Mouse (Mus musculus): Measurements from ENCODE around the gene Selplg. TPM values are rescaled to one million over a fixed set of nuclear protein-coding genes. Genes with fewer than 3 reads are reported as not detected.
"Not testable (repeated sequence)": the region's sequence is repeated elsewhere in the genome, so short reads cannot be mapped to it uniquely, and the experiment has no call there.

Selplg gene
- total RNA-seq, 2 experiments from 2014 or later: 2.0 to 2.1 TPM

DNA sequence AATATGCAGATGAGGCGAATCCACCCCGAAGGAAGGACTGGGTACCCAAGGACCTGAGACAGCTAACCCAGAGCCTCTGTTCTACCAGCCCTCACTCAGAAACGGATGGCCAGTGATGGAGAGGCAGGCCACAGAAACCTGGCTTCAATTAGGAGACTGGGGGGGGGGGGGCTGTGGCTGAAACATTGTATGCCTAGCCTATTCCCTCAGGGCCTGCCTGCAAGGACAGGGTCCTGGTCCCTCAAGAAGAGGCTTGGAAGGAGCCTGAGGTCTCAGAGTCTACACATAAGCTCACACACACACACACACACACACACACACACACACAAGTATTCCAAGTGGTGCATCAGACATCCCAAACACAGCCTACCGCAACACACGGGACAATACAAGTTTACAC lies 32.8 kb downstream of the Selplg start:
- no peak for DNase-seq
- intact Hi-C loops (cut with DNase I): no loop called here

DNA sequence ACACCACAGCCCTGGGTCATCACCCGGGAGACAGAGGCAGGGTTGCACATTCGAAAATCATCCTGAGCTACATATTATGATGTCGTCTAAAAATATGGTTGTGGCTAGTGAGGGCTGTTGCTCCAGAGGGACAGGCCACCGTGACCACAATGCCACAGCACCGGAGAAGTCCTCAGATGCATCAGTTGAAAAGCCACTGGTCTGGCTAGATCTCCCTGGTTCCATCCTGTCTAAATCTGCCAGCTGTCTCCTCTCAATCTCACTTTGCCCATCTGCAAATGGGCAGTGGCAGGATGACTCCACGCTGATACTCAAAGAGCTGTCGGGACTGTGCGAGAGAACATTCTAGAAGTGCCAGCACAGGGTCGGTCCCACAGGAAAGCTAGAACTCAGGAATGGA lies 33.9 kb downstream of the Selplg start:
- intact Hi-C loops (cut with DNase I): no loop called here
- DNase-seq: no peak

DNA sequence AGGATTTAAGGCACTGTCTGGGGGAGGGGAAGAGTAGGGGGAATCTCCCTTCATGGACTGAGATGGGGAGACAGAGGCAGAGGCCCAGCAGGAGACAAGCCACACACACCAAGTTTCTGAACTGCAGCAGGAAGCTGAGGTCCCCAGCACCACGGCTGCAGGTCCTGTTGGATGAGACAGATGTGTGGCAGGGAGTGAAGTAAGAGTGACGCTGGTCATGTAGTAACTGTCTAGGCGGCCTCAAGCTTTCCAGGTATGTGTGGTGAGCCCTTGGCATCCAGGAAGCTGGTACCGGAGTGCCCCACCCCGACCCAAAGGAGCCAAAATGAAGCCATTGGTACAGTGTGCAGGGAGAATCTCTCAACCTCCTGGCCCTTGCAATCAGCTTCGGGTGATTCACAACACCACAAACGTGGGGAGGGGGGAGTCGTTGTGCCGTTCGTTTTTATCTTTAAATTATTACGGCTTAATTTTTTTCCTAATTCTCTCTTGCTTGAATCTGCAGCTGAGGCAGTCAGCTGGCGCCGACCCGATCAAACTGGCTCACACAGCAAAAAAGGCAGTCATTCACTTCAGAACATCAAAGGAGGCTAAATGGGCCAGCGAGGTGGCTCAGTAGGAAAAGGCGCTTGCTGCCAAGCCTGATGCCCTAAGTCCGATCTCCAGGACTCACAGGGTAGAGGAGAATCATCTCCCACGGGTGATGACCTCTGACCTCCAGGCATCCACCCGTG lies 35.1 kb downstream of the Selplg start:
- DNase-seq: no peak
- intact Hi-C loops (cut with DNase I): no loop called here

DNA sequence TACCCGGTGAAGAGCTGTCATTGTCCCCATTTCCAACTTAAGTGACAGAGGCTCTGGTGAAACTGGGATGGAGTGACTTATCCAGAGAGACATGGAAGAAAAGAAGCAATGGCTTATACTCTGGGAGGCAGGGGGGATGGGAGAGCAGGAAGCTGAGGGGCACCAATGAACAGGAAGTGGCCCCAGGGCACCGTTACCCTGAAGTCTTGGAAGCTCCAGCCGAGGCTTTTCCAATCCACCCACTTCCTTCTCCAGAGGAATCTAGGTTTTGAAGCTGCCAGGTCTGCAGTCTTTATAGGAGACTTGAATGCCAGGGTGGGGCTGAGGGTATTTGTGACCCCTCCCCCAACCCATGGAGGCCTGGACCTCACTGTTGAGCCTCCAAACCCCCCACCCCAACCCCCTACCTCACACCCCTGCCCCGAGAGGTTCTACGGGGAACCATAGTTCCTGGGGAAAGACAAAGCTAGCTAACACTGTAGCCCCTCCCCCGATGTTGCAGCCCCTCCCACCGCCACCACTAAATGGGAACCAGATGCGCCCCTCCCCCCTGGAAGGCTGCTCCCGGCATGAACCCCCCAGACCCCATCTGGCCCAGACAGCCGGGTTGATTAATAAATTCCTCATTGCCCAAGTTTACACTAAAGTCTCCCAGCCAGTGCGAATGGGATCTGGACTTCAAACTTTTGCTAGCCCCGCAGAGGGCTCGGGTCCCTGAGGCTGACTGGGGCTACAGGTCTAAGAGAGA lies 35.9 kb downstream of the Selplg start:
- intact Hi-C loops (cut with DNase I): no loop called here
- no peak for DNase-seq

- DNase-seq: no peak
- intact Hi-C loops (cut with DNase I): no loop called here
These were observed 41.0 kb downstream of the Selplg start for GRCm38 (mm10) chr5:113791197-113792095.

GRCm38 (mm10) chr5:113790453-113791196 lies 41.8 kb downstream of the Selplg start:
- no peak for DNase-seq
- intact Hi-C loops (cut with DNase I): no loop called here

DNA sequence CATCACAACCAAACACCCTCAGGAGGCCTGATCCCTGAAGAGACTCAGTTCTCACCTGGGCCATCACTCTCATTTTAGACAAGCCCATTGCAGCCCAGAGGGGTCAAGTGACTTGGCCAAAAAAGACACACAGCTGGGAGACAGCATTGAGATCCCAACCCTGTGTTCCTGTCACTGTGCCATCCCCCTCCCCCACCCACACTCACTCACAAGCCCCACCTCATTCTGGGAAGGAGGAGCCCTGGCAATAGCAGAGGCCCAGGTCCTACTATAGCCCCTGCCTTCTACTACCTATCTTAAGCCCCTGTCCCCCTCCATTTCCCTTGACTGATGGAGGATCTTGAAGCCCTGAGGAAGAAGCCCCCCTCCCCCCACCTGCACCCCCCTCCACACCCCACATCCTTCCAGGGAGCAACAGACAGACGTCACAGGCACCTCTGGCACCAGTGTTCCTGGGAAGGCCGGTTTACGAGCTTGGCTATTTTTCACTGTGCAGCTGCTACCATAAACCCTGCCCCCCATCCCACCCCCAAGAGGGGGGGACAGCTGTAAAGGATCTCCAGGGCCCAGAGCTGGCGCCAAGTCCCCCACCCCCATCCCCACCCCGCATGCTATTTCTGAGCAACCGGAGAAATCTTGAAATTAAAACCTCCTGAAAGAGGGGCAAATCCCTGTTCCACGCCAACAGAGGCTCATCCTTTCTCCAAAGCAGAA lies 43.2 kb downstream of the Selplg start:
- intact Hi-C loops (cut with DNase I): no loop called here
- DNase-seq: peak; percentile 53 to 57

GRCm38 (mm10) chr5:113788645-113789044 lies 43.8 kb downstream of the Selplg start:
- DNase-seq: no peak

DNA sequence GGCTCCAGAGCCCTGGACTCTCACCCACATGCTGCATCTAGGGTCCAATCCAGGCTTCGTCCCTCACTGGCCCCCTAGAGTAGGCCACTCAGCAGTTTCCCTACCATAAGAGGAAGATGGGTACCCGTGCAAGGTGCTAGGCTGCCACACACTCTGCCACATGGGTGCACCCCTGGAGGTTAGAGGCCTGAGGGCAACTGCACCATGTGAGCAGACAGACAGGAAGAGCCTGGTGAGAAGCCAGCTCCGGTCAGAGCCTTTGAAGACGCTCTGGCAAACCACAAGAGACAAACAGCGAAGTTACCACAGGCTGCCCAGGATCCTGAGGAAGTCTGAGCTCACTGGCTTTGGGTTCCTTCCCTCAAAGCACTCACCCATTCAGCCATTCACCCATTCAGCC lies 45.5 kb downstream of the Selplg start:
- no peak for DNase-seq
- intact Hi-C loops (cut with DNase I): no loop called here

More at GRCm38 (mm10) chr5:113788645-113789044, 43.8 kb downstream of the Selplg start:
- intact Hi-C loops (cut with DNase I): no loop called here

- intact Hi-C loops (cut with DNase I): not testable (repeated sequence)
- peak in 1 of 2 experiments; percentile 45 for DNase-seq
These were observed 48.3 kb downstream of the Selplg start for GRCm38 (mm10) chr5:113784104-113784503.

DNA sequence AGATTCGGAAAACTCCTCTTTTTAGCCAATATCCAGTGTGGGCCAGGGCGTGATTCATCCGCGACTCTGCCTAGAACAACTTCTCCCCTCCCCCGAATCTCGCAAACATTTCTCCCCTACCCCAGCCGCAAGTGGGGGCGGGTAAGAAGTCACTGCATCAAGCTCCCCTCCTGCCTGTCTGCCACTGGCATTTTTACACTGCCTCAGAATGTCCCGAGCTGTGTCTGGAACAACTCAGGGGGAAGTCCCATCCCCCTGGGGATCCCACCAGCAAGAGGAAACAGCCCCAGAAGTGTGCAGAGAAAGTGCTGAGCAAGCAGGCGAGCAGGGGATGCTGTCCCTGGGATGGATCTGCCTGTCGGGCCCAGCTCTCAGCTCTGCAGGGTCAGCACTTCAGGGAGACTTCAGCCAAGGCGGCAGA lies 48.9 kb downstream of the Selplg start:
- DNase-seq: peak; percentile 75 to 76
- intact Hi-C loops (cut with DNase I): no loop called here

DNA sequence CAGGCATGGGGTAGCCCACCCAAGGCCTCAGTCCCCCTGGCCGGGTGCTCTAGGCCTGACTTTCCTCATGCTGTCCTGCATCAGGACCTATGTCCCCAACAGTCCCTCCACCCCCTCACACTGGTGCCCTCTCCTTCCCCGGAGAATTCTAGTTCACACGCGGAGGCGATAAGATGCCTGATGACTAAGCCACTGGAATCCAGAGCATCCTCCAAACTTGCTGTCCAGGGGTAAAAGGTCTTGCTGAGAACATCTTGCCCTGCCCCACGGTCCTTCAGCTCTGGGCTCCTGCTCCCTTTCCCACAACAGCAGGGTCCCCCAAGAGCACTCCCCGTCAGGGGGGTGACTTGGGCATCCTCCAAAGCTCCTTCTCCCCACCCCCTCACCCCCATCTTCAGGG lies 49.8 kb downstream of the Selplg start:
- intact Hi-C loops (cut with DNase I): no loop called here
- DNase-seq: no peak

GRCm38 (mm10) chr5:113781875-113782274 lies 50.6 kb downstream of the Selplg start:
- no peak for DNase-seq
- intact Hi-C loops (cut with DNase I): no loop called here

- DNase-seq: no peak
- intact Hi-C loops (cut with DNase I): no loop called here
These were observed 51.2 kb downstream of the Selplg start for GRCm38 (mm10) chr5:113781254-113781653.

DNA sequence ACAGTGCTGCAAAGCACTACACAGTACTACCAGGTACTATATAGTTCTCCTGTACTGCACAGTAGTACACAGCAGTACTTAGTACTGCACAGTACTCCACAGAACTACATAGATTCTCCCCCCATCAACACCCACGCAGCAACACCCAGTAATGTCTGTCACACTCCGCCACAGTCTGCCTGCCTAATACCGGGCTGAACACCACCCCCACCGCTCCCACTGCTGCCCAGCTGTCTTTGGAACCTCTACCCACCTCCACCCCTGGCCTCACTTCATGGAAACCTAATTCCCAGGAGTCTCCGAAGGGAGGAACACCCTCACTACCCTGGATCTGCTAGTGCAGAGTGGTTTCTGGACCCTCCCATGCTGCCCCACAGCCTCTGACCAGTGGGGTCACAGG lies 51.7 kb downstream of the Selplg start:
- intact Hi-C loops (cut with DNase I): no loop called here

DNA sequence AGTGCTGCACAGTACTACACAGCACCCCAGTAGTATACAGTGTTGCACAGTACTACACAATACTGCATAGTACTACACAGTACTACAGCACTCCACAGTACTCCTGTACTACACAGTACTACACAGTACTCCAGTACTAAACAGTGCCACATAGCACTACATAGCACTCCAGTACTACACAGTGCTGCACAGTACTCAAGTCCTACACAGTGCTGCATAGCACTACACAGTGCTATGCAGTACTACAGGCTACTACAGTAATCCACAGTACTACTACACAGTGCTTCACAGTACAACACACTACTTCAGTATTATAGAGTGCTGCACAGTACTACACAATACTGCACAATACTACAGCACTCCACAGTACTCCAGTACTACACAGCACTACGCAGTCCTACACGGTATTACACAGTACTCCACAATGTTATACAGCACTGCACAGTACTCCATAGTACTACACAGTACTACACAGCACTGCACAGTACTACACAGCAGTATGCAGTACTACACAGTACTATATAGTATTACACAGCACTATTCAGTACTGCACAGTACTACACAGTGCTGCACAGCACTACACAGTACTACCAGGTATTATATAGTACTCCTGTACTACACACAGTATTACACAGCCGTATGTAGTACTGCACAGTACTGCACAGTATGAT lies 52.2 kb downstream of the Selplg start:
- no peak for DNase-seq
- intact Hi-C loops (cut with DNase I): no loop called here

More for the DNA sequence above, 51.7 kb downstream of the Selplg start:
- DNase-seq: no peak

DNA sequence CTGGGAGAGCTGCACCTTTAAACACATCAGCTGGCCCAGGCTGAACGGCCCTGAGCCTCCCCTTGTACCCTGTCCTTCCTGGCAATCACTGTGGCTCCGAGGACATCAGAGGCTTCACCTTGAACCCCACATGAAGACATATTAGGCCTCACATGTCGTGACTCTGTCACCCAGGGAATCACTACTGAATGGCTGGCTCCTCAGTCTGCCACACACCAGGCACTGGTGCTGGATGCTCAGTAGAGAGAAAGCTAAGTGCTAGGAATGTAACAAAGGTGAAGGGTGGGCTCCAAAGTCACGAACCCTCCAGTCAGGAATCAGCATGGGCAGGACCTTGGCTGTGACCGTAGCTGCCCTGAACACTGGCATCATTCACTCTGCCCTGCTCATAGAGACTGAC lies 52.9 kb downstream of the Selplg start:
- DNase-seq: no peak
- intact Hi-C loops (cut with DNase I): no loop called here

DNA sequence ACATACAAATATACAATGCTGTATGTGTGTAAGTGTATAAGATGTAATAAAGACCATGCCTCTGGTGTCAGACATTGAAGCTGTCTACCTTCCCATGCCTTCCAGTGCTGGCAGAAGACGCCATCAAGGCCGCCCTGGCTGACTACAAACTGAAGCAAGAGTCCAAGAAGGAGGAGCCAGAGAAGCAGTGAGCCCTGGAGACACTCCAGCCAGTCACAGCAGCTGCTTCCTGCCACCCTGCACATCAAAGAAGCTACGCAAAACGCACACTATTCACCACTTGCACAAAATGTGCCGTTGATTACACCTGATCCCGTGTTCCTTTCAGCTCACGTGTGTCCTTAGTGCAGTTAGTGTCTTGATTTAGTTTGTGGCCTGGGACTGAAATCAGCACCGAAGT lies 54.7 kb downstream of the Selplg start:
- DNase-seq; intact Hi-C loops (cut with DNase I): not testable (repeated sequence)

- intact Hi-C loops (cut with DNase I): no loop called here
These were observed 55.6 kb downstream of the Selplg start for GRCm38 (mm10) chr5:113776896-113777226.

More at GRCm38 (mm10) chr5:113776896-113777226, 55.6 kb downstream of the Selplg start:
- DNase-seq: no peak

Data from heart, postnatal 10 days (tissue).